Mouse (Mus musculus): ENCODE measurements around the gene Ptpra. TPM values are rescaled to one million over a fixed set of nuclear protein-coding genes. Genes with fewer than 3 reads are reported as not detected.
"Not testable (repeated sequence)": the region's sequence is repeated elsewhere in the genome, so short reads cannot be mapped to it uniquely, and the experiment has no call there.

Gene Ptpra
- polyA plus RNA-seq, 1 experiment from 2014 or later: 81.1 TPM

- WGBS: 35% methylated on average over 9 of the region's 9 CpGs
- H3K4me1 ChIP-seq: peaks cover 28% of the 10 kb centered on the region
Observed at GRCm38 (mm10) chr2:130575873-130576272, 125.8 kb downstream of the Ptpra start, which contains the start of gene Oxt. Gene Oxt (plus strand): TSS chr2:130576173.

DNA sequence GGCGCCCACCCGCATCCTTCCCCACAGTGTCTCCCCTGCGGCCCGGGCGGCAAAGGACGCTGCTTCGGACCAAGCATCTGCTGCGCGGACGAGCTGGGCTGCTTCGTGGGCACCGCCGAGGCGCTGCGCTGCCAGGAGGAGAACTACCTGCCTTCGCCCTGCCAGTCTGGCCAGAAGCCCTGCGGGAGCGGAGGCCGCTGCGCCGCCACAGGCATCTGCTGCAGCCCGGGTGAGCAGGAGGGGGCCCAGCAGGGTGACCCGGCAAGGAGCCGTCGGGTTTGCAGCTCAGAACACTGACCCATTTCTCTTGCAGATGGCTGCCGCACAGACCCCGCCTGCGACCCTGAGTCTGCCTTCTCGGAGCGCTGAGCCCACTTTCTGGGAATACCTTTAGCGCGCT lies 126.5 kb downstream of the Ptpra start:
- not testable (repeated sequence) for H3K9me3 ChIP-seq; H3K36me3 ChIP-seq (replicated peaks); H3K27ac ChIP-seq (replicated peaks)
- WGBS: 2% methylated on average over 32 of the region's 32 CpGs
- H3K27me3 ChIP-seq (replicated peaks; ENCODE audit: low read depth, poor library complexity, severe bottlenecking): peaks cover 90% of the 10 kb centered on the region
- H3K4me3 ChIP-seq: peak overlapping the region; percentile 47
- peaks cover 31% of the 10 kb centered on the region for H3K4me1 ChIP-seq
- peak; percentile 53 for DNase-seq (ENCODE audit: low spot score)

More at GRCm38 (mm10) chr2:130575873-130576272, 125.8 kb downstream of the Ptpra start, which contains the start of gene Oxt:
- Histone ChIP-seq H3K27me3 (replicated peaks; ENCODE audit: low read depth, poor library complexity, severe bottlenecking) (peaks cover 84% of the 10 kb centered on the region), H3K4me3 (peak within 1 kb of the TSS; percentile 47), H3K36me3 (replicated peaks) (no peaks in the 10 kb centered on the region), H3K27ac (replicated peaks) (no peak within 1 kb of the TSS), H3K9me3 (no peaks in the 10 kb centered on the region)
- DNase-seq (ENCODE audit: low spot score): no peak

GRCm38 (mm10) chr2:130577021-130577420 lies 126.9 kb downstream of the Ptpra start:
- H3K4me3 ChIP-seq: peak overlapping the region; percentile 32
- DNase-seq (ENCODE audit: low spot score): peak; percentile 35

GRCm38 (mm10) chr2:130577632-130578031 lies 127.6 kb downstream of the Ptpra start:
- DNase-seq (ENCODE audit: low spot score): peak; percentile 53
- H3K36me3 ChIP-seq (replicated peaks): no peaks in the 10 kb centered on the region
- peak overlapping the region; percentile 32 for H3K4me3 ChIP-seq

More at GRCm38 (mm10) chr2:130577021-130577420, 126.9 kb downstream of the Ptpra start:
- Histone ChIP-seq H3K4me1 (peaks cover 31% of the 10 kb centered on the region), H3K9me3 (no peaks in the 10 kb centered on the region), H3K27me3 (replicated peaks; ENCODE audit: low read depth, poor library complexity, severe bottlenecking) (peaks cover 94% of the 10 kb centered on the region), H3K36me3 (replicated peaks) (no peaks in the 10 kb centered on the region), H3K27ac (replicated peaks) (no peak overlapping the region)
- 3% methylated on average over 9 of the region's 9 CpGs for WGBS

GRCm38 (mm10) chr2:130578148-130578547 lies 128.1 kb downstream of the Ptpra start:
- 8% methylated on average over 11 of the region's 11 CpGs for WGBS
- peak; percentile 77 for DNase-seq (ENCODE audit: low spot score)
- H3K27ac ChIP-seq (replicated peaks): no peak overlapping the region

More at GRCm38 (mm10) chr2:130577632-130578031, 127.6 kb downstream of the Ptpra start:
- Histone ChIP-seq H3K4me1 (peaks cover 31% of the 10 kb centered on the region), H3K27me3 (replicated peaks; ENCODE audit: low read depth, poor library complexity, severe bottlenecking) (peaks cover 100% of the 10 kb centered on the region), H3K9me3 (no peaks in the 10 kb centered on the region), H3K27ac (replicated peaks) (no peak overlapping the region)
- WGBS: 3% methylated on average over 12 of the region's 12 CpGs

GRCm38 (mm10) chr2:130579791-130580190 lies 129.7 kb downstream of the Ptpra start:
- Histone ChIP-seq H3K4me1 (peaks cover 31% of the 10 kb centered on the region), H3K27me3 (replicated peaks; ENCODE audit: low read depth, poor library complexity, severe bottlenecking) (peaks cover 98% of the 10 kb centered on the region), H3K9me3 (no peaks in the 10 kb centered on the region), H3K36me3 (replicated peaks) (no peaks in the 10 kb centered on the region), H3K27ac (replicated peaks) (no peak overlapping the region), H3K4me3 (no peak overlapping the region)
- no peak for DNase-seq (ENCODE audit: low spot score)
- 7% methylated on average over 8 of the region's 8 CpGs for WGBS

More at GRCm38 (mm10) chr2:130578148-130578547, 128.1 kb downstream of the Ptpra start:
- H3K27me3 ChIP-seq (replicated peaks; ENCODE audit: low read depth, poor library complexity, severe bottlenecking): peaks cover 100% of the 10 kb centered on the region
- H3K4me1 ChIP-seq: peaks cover 31% of the 10 kb centered on the region
- H3K36me3 ChIP-seq (replicated peaks): no peaks in the 10 kb centered on the region
- H3K9me3 ChIP-seq: no peaks in the 10 kb centered on the region
- H3K4me3 ChIP-seq: no peak overlapping the region

- DNase-seq (ENCODE audit: low spot score): no peak
Observed at GRCm38 (mm10) chr2:130581201-130581600, 131.1 kb downstream of the Ptpra start.

GRCm38 (mm10) chr2:130582552-130582951 lies 132.5 kb downstream of the Ptpra start, which contains the start of gene Avp:
Gene Avp (minus strand): TSS chr2:130582554.
- no peak within 1 kb of the TSS for H3K27ac ChIP-seq (replicated peaks)
- H3K9me3 ChIP-seq: no peaks in the 10 kb centered on the region
- peaks cover 78% of the 10 kb centered on the region for H3K27me3 ChIP-seq (replicated peaks; ENCODE audit: low read depth, poor library complexity, severe bottlenecking)
- peaks cover 16% of the 10 kb centered on the region for H3K4me1 ChIP-seq
- H3K36me3 ChIP-seq (replicated peaks): no peaks in the 10 kb centered on the region
- no peak for DNase-seq (ENCODE audit: low spot score)
- no peak within 1 kb of the TSS for H3K4me3 ChIP-seq
- WGBS: 38% methylated on average over 10 of the region's 10 CpGs

More at GRCm38 (mm10) chr2:130581201-130581600, 131.1 kb downstream of the Ptpra start:
- WGBS: 3% methylated on average over 16 of the region's 16 CpGs
- Histone ChIP-seq H3K4me1 (peaks cover 29% of the 10 kb centered on the region), H3K27ac (replicated peaks) (no peak overlapping the region), H3K36me3 (replicated peaks) (no peaks in the 10 kb centered on the region), H3K27me3 (replicated peaks; ENCODE audit: low read depth, poor library complexity, severe bottlenecking) (peaks cover 91% of the 10 kb centered on the region), H3K4me3 (peak overlapping the region; percentile 46), H3K9me3 (no peaks in the 10 kb centered on the region)

DNA sequence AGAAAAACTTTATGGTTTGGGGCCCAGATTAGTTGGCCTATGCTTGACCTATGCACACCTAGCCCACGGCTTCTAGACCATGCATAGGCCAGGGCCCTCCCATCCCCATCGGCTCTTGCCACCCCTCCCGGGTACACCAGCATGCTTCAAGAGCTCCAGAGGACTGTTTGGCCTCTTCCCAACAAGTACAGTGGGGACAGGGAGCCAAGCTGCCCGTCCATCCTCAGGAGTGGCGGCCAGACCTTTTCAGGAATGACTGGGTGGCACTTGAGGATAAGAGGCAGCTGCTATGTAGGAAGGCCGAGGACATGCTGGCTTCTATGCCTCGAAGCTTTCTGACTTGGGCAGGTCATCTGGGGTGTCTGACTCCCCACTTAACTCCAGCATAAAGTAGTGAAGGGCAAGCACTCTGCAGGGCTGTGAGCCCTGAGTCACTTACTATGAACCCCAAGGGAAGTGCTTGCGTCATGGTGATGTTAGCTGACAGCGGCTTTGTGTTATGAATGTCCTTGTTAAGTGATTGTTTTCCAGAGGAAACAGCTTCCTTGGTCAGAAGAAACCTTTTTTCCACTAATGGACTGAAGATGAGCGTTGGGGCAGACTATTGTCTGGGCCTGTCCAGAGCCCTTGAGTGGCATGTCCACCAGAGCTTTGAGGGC lies 134.0 kb downstream of the Ptpra start:
- Histone ChIP-seq H3K27ac (replicated peaks) (no peak overlapping the region), H3K36me3 (replicated peaks) (no peaks in the 10 kb centered on the region), H3K4me3 (no peak overlapping the region), H3K9me3 (no peaks in the 10 kb centered on the region), H3K27me3 (replicated peaks; ENCODE audit: low read depth, poor library complexity, severe bottlenecking) (peaks cover 63% of the 10 kb centered on the region), H3K4me1 (peaks cover 13% of the 10 kb centered on the region)
- no peak for DNase-seq (ENCODE audit: low spot score)
- 85% methylated on average over 10 of the region's 10 CpGs for WGBS

GRCm38 (mm10) chr2:130586016-130586415 lies 135.9 kb downstream of the Ptpra start:
- Histone ChIP-seq H3K27me3 (replicated peaks; ENCODE audit: low read depth, poor library complexity, severe bottlenecking) (peaks cover 43% of the 10 kb centered on the region), H3K4me3 (no peak overlapping the region), H3K36me3 (replicated peaks) (peaks cover 15% of the 10 kb centered on the region), H3K4me1 (peaks cover 1% of the 10 kb centered on the region; the same call in 1 of the 2 replicates), H3K9me3 (no peaks in the 10 kb centered on the region), H3K27ac (replicated peaks) (no peak overlapping the region)
- no peak for DNase-seq (ENCODE audit: low spot score)
- 86% methylated on average over 6 of the region's 6 CpGs for WGBS

GRCm38 (mm10) chr2:130588373-130588772 lies 138.3 kb downstream of the Ptpra start:
- H3K4me3 ChIP-seq: no peak overlapping the region
- no peaks in the 10 kb centered on the region; the same call in 1 of the 2 replicates for H3K4me1 ChIP-seq
- H3K27me3 ChIP-seq (replicated peaks; ENCODE audit: low read depth, poor library complexity, severe bottlenecking): peaks cover 19% of the 10 kb centered on the region
- H3K36me3 ChIP-seq (replicated peaks): peaks cover 38% of the 10 kb centered on the region
- 84% methylated on average over 2 of the region's 2 CpGs for WGBS
- no peak for DNase-seq (ENCODE audit: low spot score)
- no peaks in the 10 kb centered on the region for H3K9me3 ChIP-seq
- H3K27ac ChIP-seq (replicated peaks): no peak overlapping the region

- WGBS: 73% methylated on average over 4 of the region's 4 CpGs
- H3K27ac ChIP-seq (replicated peaks): no peak overlapping the region
- no peaks in the 10 kb centered on the region; the same call in 1 of the 2 replicates for H3K4me1 ChIP-seq
- no peak overlapping the region for H3K4me3 ChIP-seq
- peaks cover 12% of the 10 kb centered on the region; the same call in 1 of the 2 replicates for H3K27me3 ChIP-seq (replicated peaks; ENCODE audit: low read depth, poor library complexity, severe bottlenecking)
- peaks cover 44% of the 10 kb centered on the region for H3K36me3 ChIP-seq (replicated peaks)
- no peak for DNase-seq (ENCODE audit: low spot score)
- no peaks in the 10 kb centered on the region for H3K9me3 ChIP-seq
Observed at GRCm38 (mm10) chr2:130589157-130589556, 139.1 kb downstream of the Ptpra start.

GRCm38 (mm10) chr2:130589761-130590160 lies 139.7 kb downstream of the Ptpra start:
- no peak for DNase-seq (ENCODE audit: low spot score)
- no peak overlapping the region for H3K27ac ChIP-seq (replicated peaks)
- H3K9me3 ChIP-seq: no peaks in the 10 kb centered on the region
- peaks cover 7% of the 10 kb centered on the region; the same call in 1 of the 2 replicates for H3K27me3 ChIP-seq (replicated peaks; ENCODE audit: low read depth, poor library complexity, severe bottlenecking)
- WGBS: 96% methylated on average over 2 of the region's 2 CpGs
- no peaks in the 10 kb centered on the region; the same call in 1 of the 2 replicates for H3K4me1 ChIP-seq
- H3K36me3 ChIP-seq (replicated peaks): peaks cover 49% of the 10 kb centered on the region
- no peak overlapping the region for H3K4me3 ChIP-seq
